Mouse (Mus musculus) urinary bladder, postnatal 0 days (tissue): Measurements from ENCODE around the gene Lrrd1. TPM values are rescaled to one million over a fixed set of nuclear protein-coding genes. Genes with fewer than 3 reads are reported as not detected.

Experiments
- polyA plus RNA-seq: library from polyadenylated mRNA; unstranded; fragments of >200 nt; fragmentation: Nextera tagmentation; extraction: Ambion mirVana; gene quantifications from 2 replicates; pipeline ENCODE4 v1.2.1, GENCODE M21; 2015

Gene Lrrd1
- not detected in 2 replicates for polyA plus RNA-seq

GRCm38 (mm10) chr5:3845026-3845425 lies at the start of gene Lrrd1:
Gene Lrrd1 (plus strand): TSS chr5:3845173.

GRCm38 (mm10) chr5:3802433-3803291 lies 42.3 kb upstream of the Lrrd1 start, which contains the start of the genes Ankib1 and Krit1:
Gene Ankib1 (minus strand): TSS chr5:3802925.
Gene Krit1 (plus strand): TSS chr5:3803184.

DNA sequence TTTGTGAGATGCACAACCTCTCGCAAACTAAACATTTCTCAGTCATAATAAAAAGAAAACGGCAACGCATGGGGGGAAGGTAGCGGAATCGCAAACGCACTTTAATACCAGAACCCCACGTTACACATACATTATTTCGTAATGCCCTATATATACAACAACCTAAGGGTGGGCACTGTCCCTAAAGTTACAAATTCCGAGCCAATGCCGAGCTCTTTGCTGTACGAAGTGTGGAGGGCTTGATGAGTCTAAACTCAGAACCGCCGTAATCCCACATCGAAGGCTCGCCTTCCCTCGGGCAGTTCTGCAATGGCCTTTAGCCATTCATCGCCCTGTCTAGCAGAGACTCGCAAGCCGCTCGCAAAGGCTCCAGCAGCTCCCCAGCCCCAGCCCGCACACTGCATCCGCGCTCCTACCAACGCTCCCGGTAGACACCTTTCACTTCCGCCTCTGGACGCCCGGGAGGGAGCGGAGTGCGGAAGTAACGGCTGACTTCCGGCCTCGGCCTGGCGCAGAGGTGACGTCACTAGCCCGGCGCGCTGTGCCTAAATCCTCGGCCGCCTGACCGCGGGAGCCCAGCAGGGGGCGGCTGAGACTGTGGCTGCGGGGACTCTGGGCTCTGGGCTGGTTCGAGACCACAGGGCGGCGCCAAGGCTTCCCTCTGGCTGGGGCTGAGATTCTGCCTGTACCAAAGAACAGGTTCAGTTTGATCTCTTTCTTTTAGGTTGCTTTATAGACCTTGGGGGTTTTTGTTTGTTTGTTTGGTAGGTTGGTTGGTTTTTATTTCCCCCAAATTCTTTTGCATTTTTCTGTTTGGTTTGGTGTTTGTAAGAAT lies 48.7 kb downstream of the Lrrd1 start, which contains the start of gene Mterf1a:
Gene Mterf1a, minus strand, starts transcription at position 475 of the 835 bp plus-strand sequence.

Other genes with a start within 250 kb of the Lrrd1 start
- gene Pex1, start 249.1 kb upstream of the Lrrd1 start, polyA plus RNA-seq, result 8.8 and 9.5 TPM in 2 replicates
- 6.1 and 6.8 TPM in 2 replicates for gene Rbm48, start 248.6 kb upstream of the Lrrd1 start, polyA plus RNA-seq
- gene Tmbim7, start 194.0 kb upstream of the Lrrd1 start, polyA plus RNA-seq, result not detected in 2 replicates
- 47.1 and 51.6 TPM in 2 replicates for gene Gatad1, start 188.0 kb upstream of the Lrrd1 start, polyA plus RNA-seq
- gene Ankib1, start 42.2 kb upstream of the Lrrd1 start, polyA plus RNA-seq, result 7.2 and 7.3 TPM in 2 replicates
- gene Krit1, start 42.0 kb upstream of the Lrrd1 start, polyA plus RNA-seq, result 25.7 and 31.9 TPM in 2 replicates
- 4.1 and 4.6 TPM in 2 replicates for gene Mterf1a, start 48.8 kb downstream of the Lrrd1 start, polyA plus RNA-seq
- 66.4 and 75.1 TPM in 2 replicates for gene Akap9, start 82.9 kb downstream of the Lrrd1 start, polyA plus RNA-seq